Mouse (Mus musculus) bone marrow, adult 2 months (tissue): ENCODE results near the gene Cd151.

Source experiments
- CTCF ChIP-seq: fragments of 200-500 bp; IDR thresholded peaks from 2 replicates; pipeline ENCODE4 v1.5.1; 2011; ENCODE audit warnings: low read length, control low read depth; ENCODE audit not compliant: control insufficient read depth, insufficient read depth
- POLR2A ChIP-seq: fragments of 200-500 bp; IDR thresholded peaks from 2 replicates; pipeline ENCODE4 v1.6.1; 2011; ENCODE audit warnings: low read depth, mild to moderate bottlenecking, control low read depth, low read length, borderline replicate concordance; ENCODE audit not compliant: control insufficient read depth

DNA sequence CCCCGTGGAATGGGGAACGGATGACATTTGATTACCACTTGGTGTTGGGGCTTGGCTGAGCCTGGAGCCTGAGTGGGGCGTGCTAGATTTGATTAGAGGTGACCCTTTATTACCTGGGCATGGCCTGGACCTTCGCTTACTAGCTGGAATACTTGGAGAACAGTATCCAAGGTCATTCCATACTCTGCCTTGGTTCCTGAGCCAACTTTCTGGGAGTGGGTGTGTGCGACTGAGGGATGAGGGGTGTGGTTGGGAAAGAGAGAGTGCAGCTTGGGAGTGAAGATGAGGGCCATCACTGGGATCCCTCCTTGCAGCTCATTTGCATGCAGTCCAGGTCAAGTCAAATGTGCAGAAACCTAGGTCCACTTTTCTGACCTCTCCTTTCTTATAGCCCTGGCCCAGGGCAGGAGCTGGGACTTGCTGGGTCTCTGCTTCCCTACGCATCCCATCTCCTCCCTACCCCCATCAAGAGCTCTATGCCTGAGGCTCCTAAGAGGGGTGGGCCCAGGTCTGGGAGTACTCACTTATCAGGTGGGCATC is 16.0 kb downstream of the Cd151 start:
- TF ChIP-seq POLR2A, result no peak
- TF ChIP-seq CTCF, result no peak
